Mouse (Mus musculus): Measurements from ENCODE around the gene Brd3os.

Gene Brd3os

DNA sequence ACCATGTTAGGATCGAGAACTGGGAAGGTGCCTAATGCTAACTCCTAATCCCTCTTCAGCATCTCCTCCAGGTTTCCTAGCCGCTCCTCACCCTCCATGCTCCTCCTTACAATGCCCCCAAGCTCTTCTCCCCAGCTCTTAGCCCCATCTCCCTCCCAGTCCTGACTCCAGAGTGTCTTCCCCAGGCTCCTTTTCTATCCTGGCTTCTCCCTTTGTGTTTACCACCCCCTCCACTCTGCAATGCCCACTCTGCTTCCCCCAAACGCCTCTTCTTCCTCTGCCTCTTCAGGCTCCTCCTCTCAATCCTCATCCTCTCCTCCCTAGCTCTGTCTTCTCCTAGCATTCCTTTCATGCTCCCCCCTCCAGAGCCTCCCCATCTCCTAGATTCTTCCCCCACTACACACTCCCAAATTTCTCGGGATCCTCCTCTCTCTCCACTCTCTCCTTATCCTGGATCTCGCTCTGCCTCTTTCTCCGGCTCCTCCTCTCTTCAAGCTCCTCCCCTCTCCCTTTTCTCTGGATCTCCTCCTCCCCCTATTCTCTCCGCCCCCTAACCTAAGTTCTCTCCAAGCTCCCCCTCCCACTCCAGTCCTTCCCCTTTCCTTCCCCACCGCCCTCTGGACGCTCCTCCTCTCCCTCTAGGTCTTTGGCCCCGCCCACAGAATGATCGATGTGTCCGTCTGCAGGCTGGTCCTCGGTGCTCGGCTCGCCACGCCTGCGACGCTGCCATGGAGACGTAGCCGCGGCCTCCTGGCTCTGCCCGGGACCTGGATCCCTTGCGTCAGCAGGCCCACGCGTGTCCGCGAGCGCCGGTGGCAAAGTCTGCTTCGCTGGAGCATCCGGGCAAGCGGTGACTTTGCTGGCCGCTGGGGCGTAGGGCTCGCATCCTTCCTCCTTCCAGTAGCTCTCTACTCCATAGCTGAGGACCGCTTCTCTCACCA lies at the start of gene Brd3os:
TSS of gene Brd3os (plus strand) at position 558 of the 941 bp plus-strand sequence.
- DNase-seq (ENCODE audit: low read depth): peak; percentile 97

DNA sequence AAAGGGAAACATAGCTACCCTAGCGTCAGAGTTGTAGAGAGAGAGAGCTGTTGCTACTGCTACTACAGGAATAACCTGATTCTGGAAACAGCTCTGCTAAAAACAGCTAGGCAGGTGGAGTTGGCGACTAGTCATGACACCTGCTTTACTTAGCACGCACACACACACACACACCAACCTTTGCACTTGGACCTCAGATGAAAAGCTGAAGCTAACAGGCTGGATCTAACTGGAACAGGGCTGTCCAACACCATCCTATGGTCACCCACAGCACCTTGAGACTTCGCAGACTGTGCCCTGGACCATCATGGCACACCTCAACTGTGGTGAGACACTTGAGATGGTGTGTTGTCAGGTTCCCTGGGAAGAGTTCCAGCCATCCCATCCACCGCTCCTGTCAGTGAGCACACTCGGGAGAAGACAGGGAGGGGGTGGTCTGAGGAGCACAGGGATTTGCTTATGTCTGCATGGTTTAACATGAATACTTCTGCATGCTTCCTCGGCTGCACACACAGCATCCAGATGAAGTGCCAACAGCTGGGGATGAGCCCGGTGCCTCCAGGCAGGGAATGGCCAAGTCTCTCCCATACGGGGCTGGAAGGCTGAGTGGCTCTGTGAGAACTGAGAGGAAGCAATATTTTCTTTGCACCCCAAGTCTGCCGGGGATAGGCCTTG lies 47.8 kb upstream of the Brd3os start:
- DNase-seq (ENCODE audit: low read depth): no peak

DNA sequence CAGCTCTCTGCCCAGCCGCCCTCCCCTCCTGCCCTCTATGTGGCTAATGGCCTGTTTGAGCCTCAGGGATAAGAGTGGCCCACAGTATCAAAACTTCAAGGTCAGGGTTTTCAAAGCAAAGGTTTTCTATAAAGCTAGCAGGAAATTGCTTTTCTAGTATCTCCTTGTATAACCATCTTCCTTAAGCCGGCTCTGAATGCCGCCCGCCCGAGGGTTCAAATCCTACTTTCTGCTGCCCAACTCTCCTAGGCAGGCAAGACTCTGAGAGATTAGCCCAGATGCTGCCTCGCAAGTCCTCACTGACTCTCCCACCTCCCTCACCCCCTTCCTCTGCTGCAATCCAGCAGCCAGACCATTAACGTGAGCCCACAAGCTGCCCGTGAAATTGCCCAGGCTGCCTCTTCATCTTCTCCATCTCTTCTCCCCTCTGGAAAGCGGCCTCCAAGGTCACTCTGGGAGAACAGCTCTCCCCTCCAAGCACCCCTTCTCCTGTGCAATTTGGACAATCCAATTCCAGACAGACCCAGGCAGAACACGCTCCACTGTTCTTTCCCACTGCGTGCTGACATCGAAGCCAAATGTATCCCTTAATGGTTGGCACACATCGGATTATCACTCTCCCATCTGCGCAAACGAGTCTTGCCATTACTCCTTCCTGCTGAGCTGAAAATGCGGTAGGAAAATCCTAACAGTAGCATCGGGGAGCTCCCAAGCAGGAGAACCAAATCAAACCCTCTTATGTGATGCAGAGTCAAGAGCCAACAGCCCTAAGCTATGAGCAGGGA lies 45.3 kb upstream of the Brd3os start:
- no peak for DNase-seq (ENCODE audit: low read depth)

DNA sequence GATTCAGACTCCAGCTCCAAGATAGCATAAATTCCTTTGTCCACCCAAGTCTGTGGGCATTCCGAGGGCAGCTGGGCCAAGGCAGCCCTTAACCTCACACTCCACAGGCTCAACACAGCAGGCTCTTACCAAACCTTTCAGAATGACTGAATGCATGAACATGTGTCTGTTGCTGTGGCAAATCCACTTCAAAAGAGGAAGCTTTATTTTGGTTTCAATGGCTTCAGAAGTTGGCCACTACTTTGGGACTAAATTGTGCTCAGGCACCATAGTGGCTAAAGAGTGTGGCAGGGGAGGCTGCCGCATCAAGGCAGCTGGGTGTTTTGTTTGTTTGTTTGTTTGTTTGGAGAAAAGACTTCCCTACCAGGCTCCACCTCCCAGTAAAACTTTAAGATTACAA lies 42.0 kb upstream of the Brd3os start:
- no peak for DNase-seq (ENCODE audit: low read depth)

DNA sequence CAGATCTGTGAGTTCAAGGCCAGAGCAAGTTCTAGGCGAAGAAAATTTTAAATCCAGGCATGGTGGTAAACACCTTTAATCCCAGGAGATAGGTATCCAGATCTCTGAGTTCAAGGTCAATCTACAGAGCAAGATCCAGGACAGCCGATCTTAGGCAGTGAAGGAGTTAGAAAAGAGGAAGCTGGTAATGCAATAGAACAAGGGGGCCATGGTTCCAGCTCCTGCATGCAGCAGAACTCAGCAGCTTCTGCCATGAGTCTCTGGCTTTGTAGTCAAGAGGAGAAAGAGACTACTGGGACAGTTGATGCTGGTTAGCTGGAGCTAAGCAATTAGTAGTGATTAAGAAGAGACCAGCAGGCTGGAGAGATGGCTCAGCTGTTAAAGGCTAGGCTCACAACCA lies 40.6 kb upstream of the Brd3os start:
- no peak for DNase-seq (ENCODE audit: low read depth)

DNA sequence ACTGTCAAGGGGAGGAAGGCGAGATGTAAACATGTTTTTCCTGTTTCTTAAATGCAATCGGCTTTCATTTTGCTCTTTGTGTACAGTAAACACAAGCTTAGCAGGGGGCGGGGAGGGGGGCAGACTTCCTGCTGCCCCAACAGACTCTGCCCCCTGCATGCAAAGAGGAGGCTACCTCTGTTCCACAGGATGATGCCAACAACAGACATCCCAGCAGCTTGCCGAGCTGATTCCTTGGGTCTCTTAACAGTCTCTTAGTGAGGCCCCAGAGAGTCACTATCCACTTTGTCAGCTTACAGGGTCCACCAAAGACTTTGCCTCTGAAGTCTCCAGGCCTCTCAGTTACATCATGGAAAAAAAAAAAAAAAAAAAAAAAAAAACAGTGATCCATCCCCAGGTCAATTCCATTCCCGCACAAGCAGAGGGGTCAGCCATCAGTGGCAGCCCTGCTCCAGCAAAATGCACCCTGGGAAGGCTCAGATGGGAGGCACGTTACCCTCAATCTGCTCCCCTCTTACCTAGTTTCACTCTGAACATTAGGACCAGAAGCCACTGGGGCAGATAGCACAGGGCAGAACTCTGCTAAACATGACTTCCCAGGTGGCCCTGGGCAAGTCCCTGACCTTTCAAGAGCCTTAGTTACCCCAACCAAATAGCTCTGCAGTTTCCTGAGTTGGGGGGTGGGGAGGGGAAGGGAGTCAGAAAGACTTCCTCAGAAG lies 37.6 kb upstream of the Brd3os start:
- DNase-seq (ENCODE audit: low read depth): no peak

DNA sequence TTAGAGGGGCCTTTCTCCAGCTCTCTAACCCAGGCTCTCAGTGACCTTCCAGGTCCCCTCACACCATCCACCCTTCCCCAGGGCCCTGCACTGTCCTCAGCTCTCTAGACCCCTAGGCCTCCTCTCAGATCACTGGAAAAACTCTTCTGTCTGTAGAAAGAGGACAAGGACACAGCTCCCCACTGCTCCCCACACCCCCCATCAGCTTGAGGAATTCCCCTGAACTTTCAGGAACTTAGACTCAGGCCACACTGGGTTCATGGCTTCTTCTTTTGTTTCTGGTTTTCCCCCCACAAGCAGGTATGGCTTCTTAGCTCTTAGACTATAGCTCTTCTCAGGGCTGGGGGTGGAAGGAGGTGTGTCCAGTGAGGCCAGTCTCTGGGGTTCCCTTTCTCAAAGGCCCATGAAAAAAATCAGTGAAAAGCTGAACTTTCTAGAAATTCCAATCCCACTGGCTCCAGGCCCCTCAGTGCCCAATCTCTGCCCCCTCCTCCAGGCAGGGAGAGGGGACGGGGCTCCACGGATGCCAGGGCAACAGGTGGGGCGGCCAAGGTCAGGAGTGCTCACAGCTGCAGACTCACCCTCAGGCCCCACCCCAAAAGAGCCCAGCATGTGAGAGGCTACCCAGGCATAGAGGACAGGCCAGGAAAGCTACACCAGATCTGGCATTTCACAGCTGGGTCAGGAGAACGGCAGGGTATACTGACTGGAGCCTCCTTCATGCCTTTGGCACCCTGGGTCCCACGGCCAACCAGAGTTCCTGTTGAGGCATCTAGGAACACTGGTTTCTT lies 36.8 kb upstream of the Brd3os start:
- DNase-seq (ENCODE audit: low read depth): no peak

DNA sequence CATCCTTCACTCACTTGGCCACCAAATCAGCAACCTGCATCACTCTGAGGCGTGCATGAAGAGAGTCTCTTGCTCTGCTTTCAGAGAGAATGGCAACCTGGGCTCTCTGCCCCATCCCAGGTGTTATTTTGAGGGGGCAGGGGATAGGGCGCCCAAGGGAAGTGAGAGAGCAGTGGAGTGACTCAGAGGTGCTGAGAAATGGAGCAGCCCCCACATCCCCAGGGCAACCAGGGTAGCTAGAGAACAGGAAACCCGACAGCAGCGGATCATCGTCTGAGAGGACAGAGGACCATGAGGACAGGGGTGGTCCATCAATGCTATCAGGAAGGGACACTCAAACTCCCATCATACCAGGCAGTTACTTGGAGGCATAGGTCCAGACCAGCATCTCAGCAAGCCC lies 35.2 kb upstream of the Brd3os start:
- DNase-seq (ENCODE audit: low read depth): no peak

DNA sequence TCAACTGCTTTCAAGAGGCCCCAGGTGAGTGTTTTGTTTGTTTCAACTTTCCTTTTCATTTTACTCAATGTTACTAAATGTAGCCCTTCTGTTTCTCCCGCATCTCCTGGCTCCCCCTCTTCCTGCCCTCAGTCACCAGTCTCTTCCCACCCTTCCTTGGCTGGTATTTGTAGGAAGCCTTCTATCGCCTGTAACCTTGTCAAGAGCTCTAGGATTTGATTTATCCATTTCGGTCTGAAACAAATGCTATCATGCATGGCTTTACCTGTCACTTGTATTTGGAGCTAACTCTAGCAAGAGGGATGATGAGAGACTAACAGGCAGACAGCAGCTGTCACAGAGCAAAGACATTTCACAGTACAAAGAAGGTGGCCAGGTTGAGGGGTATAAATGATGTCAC lies 33.9 kb upstream of the Brd3os start:
- DNase-seq (ENCODE audit: low read depth): no peak

DNA sequence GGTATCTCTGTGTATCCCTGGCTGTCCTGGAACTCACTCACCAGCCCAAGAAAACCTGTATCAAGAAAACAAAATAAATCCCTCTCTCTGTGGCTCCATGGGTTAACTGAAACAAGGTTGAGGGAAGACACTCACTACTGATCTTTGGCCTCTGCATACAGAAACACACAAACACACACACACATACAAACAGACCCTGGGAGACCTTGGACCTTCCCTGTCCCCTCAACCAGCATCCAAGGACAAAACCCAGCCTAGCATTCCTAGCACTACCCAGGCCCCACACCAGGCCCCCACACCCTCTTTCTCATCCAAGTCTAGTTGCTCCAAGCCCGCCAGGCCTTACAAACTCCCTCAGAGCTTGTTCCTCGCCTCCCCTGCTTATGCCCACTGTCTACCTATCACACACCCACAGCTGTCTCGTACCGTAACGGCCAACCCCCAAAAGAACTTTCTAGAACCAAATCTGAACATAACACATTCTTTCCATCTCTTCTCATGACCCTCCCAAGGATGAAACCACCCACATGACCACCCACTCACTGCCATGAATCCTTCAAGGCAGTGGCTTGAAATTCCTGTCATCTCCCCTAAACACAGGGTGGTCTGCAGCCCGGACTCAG lies 31.5 kb upstream of the Brd3os start:
- DNase-seq (ENCODE audit: low read depth): no peak

DNA sequence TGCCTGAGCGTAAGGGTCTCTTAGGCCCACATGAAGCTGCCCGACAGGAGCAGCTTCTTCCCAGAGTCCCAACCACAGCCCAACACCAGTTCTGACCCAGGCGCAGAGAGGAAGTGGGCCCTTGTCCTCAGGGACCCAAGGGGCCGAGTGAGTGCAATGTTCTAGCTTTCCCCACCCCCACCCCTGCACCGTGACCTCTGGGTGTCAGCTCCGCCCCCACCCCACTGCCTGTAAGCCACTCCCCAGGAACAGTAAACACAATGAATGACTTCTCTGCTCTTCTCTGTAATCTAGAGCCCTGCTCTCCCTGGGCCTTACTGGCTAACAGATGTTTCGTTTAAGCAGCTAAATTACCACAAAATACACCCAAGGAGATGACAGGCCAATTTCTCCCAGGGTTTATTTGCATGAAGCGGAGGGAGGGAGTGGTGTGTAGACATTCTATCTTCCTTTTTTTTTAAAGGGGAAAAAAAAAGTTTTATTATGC lies 30.4 kb upstream of the Brd3os start:
- DNase-seq (ENCODE audit: low read depth): no peak

DNA sequence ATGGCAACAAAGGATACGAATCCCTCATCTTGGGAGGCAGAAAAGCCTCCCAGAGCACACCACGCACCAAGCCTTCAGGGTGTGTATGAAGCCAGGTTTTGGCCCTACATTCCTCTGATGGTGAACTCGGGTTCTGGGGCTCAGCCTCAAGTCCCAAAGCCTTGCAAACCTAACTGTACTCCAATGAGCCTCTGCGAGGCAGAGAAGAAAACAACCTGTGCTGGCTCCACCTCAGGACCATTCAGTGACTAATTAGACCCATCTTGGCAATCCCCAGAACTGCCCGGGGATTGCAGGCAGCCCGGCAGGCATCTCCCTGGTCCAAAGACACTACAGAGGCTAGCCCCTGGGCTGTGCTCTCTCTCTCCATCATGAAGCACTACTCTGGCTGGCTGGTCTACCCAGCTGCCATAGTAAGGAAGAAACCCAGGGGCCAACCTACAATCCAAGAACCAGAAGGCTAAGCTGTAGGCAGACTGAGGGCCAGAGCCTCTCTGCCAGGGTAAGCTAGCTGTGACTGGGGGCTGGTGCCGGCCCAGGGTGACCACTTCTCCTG lies 29.8 kb upstream of the Brd3os start:
- DNase-seq (ENCODE audit: low read depth): no peak

DNA sequence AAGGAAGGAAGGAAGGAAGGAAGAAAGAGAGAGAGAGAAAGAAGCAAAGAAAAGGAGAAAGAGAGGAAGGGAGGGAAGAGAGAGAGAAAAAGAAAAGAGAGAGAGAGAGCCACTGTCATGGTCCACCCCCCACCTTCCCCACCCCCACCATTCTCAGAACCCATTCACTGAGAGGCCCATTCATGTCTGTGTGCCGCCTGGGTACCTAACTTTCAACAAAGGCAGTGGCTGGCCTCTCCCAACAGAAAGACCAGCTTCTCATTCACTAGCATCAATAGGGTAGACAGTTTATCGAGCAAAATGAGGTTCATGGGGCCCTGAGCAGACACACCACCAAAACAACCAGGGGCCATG lies 28.6 kb upstream of the Brd3os start:
- DNase-seq (ENCODE audit: low read depth): no peak

DNA sequence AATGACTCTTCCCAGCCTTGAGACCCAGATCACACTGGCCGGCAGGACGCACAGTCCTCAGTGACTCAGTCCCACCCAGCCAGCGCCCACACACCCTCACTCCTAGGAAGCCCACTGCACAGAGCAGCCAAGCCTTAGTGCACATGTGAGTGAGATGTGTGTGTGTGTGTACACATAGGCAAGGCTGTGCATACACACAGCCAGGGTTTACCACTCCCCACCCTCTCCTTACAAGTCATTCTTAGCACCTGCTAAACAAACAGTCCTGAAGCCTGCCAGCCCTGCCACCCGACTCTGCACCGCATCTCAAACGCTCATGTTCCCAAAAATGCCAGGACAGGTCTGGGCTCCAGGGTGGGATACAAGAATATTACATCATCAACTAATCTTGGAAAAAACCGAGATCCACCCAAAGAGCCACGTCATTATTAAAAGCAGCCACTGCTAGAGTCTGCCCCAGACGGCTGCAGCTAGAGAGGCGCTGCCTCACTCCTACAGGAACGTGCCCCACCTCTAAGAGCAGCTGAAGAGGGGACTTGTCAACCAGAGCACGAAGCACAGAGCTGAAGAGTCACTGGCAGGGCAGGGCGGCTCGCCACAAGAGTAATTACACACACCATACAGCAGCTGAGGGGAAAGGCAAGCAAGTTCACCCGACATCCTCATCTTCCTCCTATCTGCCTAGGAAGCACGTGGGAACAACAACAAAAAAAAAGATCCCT lies 28.0 kb upstream of the Brd3os start:
- DNase-seq (ENCODE audit: low read depth): no peak

DNA sequence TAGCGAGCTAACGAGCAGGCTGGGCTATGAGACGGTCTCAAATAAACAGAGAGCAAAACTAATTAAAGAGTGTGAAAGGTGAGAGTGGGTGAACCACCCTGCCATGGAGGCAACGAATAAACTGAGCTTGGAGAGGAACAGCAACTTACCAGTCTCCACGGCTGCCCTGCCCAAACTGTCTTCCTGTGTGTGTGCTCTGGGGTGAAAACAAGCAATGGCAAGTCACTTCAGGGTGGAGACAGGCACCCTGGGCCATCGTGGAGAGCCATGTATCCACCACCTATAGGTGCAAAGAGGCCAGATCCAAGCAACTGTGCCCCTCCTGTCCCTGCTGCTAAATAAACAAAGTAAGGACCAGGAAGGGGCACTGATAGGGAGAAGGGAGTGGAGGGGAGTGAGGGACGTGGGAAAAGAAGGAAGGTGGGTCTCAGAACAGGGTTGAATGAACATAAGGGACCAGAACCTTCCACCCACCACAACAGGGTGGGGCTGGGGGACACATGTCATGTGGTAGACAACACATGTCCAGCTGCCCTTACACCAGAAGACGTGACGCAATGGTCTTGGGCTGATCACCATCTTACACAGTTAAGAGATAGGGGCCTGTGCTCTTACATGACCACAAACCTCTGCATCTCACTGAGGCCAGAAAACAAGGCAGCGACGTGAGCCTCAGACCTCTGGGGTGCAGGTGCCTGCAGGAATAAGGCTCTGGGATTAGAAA lies 26.9 kb upstream of the Brd3os start:
- DNase-seq (ENCODE audit: low read depth): no peak

DNA sequence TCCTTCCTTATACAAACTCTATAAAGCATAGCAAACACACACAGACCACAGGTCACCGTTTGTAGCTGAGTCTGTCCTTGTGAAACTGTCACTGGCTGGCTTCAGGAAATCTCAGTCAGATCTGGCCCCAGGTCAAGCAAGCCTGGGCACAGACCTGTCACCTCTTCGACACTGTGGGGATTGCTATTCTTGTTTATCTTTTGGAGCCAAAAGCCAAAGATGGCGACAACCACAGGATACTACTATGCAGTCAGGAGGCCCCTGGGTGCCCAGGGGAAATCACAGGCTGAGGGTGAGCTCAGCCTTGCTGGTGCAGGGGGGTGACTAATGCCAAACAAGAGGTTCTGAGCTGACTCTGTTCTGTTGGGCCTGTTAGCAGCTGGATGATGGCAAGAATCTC lies 25.7 kb upstream of the Brd3os start:
- DNase-seq (ENCODE audit: low read depth): no peak

DNA sequence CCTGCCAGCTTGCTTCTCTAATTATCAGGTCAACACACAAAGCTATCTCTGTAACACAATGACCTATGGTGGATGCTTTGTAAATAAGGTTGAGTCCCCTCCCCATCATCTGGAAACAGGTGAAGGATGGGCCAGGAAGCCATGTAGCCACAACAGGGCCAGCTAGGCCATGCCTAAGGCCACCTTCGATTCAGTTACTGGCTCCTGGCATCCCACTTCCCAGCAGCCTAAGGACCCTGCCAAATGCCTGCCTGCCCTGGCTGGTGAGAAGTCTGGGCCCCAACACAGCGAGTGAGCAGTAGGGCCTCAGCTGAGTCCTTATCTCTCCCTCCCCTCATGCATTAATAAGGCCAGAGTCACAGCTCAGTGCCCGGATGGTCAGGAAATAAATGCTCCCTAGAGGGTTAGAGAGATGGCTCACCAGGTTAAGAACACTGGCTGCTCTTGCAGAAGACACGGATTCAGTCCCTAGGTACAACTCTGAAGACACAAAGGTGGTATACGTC lies 24.4 kb upstream of the Brd3os start:
- DNase-seq (ENCODE audit: low read depth): no peak

DNA sequence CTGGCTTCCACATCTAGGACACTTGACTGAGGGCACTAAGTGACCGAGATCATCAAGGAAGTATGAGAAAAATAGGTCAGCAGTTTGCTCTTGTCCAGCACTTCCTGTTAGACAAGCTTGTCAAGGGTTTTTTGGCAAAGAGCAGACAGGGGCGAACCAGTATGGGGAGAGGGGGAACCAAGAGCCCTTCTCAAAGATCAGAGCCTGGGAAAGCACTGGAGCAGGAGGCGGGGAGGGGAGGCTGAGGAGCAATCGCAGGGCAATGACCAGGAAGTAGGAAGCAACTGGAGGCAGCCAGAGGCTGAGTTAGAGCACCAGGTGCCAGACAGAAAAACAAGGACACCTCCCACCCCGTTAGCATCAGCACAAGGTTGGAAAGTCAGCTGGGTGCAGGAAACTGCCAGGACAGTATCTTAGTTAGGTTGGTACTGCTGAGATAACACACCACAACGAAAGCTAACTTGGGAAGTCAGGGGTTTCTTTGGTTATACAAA lies 23.5 kb upstream of the Brd3os start:
- DNase-seq (ENCODE audit: low read depth): no peak
